Mouse (Mus musculus) MEL-GATA-1-ER (cell line): Measurements from ENCODE around the gene Mfap4.

Experiments
- DNase-seq: peaks from one replicate; pipeline ENCODE4 v3.0.0-alpha.2; 2012; ENCODE audit warnings: low read depth; ENCODE audit errors: extremely low read depth

Gene Mfap4

DNA sequence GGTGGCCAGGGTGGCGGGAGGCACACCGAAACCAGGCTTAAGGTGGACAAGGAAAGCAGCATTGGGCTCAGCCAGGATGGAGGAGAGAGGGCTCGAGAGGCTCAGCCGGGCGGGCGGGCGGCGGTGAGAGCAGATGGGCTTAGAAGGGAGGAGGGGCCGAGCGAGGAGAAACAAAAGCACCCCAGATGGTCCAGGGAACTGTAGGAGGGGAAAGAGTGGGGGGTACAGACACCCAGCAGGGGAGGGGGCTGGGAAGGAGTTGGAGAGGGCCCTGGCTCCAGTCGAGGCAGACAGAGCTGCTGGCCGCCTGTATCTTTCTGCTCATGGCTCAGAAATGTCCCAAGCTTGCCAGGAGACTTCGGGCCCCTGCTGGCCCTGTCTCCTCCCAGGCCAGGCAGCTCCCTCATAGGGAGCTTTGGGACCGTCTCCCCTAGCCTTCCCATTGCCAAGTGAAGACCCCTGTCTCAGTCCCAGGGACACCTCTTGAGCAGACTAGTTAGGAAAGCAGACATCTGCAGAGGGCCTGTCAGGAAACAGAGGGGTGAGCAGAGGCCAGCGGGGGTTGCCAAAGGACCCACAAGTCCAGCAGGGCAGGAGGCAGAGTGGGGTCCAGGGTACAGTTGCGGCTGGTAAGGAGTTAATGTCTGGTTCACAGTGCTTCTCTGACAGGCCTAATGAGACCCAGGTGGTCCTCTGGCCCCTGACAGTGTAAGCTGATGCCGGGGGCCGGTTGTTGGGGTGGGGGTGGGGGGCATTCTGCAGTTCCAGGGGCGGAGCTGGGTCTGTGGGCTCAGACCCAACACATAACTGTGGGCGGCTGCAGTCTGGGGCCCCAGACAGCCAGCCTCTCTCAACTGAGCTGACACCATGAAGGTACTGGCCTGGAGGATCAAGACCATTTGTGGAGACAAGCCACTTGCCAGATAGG, at the start of gene Mfap4:
Gene Mfap4 (plus strand): TSS at position 819 of the 928 bp plus-strand sequence.
- no peak for DNase-seq

DNA sequence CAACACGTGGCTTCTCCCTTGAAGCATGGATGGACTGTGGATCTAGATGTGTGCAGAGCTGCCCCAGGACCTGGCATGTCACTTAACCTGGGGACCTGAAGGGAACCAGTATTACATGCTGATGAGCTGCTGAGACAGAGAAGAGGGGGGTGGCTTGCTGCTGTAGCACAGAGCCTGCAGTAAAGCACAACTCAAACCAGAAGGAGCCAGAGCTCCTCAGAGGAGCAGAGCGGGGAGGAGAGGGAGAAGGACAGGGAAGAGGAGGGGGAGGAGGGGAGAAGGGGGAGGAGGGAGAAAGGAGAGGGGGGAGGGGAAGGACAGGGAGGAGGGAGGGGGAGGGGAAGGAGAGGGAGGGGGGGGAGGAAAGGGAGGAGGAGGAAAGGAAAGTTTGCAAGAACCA, 48.9 kb upstream of the Mfap4 start:
- no peak for DNase-seq

DNA sequence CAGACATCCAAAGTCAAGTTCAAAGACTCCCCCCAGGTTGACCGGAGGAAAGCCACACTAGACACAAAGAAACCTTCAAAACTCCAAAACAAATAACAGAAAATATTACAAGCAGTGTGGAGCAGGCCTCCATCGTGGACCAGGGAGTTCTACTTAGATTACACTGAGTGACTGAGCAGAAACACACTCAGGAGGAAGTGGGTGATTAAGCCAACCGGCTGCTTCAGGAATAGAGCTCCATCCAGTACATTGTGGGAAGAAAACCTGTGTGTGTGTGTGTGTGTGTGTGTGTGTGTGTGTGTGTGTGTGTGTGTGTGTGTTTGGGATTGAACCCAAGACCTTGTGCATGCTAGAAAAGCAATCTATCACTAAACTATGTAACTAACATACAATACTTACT, 46.1 kb upstream of the Mfap4 start:
- no peak for DNase-seq

DNA sequence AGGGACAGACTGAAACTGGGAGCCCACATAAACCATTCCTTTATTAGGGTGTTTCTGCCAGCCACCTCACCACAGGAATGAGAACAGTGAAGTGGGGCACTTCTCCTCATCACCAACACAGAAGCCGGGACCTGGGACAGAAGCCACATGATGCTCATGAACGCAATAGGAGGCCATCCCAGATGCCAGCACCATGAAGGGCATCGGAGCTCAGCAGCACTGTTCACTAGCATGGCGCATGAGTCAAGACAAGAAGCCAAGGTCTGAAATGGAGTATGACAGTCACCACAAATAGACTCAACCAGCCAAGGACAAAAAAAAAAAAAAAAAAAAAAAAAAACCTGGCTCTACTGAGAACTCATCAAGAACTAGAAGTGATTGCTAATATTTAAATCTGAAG, 44.8 kb upstream of the Mfap4 start:
- DNase-seq = no peak

DNA sequence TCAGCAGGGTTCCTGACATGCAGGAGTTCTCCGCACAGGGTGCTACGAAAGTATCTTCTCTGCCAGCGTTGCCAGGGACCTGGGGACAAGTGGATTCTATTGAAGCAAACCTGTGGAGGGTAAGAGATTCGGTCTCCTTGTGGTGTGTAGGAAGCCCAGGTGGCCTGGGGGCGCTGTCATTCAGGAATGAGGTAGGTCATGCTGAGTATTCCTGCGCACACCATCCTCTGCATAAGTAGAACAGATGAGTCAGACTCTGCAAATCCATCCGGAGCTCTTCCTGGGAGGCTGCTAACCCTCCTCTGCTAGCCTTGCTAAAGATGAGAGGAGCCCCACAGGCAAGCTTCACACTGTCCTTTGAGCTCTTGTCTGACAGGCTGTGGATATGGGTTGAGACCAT, 43.6 kb upstream of the Mfap4 start:
- no peak for DNase-seq

DNA sequence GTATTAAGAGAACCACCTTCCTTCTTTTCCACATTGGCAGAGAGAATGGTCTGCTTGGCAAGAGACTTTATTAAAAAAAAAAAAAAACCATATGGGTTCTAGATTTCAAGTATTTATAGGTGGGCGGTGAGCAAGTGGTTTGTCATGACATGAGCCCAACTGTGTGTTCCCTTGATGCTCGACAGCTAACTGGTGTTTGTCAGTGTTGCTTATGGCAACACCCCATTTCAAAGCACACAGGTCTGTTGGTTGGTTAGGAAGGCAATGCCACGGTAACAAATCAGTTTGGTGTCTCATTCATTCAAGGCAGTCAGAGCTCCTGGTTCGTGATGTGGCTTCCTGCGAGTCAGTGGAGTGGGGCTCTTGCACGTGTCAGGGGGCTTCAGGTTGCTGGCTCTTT, 41.4 kb upstream of the Mfap4 start:
- no peak for DNase-seq

DNA sequence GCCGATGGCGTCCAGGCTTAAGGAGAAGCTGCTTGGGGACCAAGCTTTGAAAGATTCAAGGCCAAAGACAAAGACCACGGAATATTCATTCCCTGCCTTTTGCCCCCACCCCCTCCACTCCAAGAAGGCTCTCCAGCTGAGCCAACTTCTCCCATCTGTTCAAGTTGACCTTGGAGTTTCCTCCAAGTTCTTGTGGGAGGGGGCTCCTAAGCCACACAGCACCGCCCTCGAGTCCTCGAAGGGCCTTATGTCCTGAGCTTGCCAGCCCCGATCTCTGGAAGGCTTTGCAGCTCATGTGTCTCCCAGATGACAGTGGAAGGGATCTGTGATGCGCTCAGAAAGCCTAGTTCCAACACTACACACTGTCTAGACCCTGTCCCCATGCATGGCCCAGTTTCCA, 37.9 kb upstream of the Mfap4 start:
- no peak for DNase-seq

DNA sequence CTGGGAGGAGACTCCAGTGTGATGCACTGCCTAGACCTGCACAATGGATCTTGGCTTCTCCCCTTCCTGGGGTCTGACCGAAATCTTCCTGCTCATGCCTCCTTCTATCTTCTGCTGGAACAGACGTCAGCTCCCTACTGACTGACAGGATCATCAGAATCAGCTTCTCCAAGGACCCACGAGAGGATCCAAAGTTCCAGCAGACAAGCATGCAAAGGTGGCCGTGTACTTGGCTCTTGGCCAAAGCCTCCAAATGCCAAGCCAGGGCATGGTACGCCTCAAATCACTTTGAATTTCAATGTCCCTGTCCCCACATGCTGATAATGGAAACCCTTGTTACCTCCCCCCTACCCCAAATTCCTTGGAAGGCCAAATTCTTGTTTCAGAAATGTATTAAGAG, 37.2 kb upstream of the Mfap4 start:
- DNase-seq = no peak

DNA sequence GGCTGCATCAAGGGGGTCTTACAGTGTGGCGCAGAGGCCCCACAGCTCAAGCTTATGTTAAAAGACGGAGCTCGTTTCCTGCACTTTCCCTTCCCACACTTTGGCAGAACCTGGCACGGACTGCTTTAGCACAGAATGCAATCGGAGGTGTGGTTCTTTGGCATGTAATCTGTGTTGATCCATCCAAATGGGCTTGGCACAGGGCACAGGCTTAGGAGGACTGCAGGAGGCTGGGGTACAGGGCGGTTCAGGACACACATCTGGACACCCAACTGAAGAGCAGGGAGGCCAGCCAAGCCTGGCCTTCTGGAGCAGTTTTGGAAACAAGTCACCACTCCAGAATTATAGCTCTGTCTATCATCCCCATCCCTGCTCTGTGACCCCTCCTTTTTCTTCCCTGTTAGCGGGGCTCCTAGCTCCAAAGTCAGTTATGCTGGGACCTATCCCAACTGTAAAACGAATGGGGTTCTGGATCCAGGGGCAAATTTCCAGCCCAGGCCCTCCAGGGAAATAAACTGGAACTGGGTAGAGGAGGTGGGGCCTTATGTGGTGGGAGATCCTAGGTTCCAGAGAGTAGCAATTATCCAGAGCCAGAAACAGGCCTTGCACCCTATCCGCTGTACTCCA, 36.5 kb upstream of the Mfap4 start:
- DNase-seq = no peak

DNA sequence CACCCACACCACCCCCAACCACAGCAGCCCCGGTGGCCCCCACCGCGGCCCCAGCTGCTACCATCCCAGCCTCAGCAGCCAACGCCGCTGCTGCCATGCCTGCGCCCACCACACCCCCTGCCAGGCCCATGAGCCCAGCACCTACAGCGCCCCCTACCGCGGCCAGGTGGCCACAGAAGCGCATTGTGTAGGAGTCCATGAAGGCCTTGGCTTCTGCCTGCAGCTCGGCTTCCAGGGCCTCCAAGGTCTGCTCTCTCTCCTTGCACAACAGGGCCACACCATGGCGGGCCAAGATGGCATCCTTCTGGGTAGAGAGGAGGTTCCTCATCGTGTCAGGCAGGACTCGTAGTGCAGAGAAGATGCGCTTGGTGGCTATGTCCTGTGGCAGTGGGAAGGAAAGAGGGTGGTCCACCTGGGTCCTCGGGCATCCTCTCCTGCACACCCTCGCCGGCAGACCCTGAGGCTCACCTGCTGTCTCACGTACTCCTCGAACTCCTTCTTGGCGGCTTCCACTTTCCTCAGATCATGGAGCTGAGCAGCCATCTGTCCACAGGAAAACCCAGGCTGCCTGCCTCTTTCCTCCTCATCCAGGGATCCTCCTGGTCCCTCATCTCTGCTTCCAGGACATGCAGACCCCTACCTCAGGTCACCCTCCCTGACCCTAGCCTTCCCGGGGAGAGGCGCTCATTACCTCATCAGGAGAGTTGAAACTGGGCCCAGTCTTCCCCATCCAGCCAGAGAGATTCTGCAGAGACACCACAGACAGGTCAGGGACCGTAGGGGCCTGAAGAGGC, 35.5 kb upstream of the Mfap4 start:
- no peak for DNase-seq

DNA sequence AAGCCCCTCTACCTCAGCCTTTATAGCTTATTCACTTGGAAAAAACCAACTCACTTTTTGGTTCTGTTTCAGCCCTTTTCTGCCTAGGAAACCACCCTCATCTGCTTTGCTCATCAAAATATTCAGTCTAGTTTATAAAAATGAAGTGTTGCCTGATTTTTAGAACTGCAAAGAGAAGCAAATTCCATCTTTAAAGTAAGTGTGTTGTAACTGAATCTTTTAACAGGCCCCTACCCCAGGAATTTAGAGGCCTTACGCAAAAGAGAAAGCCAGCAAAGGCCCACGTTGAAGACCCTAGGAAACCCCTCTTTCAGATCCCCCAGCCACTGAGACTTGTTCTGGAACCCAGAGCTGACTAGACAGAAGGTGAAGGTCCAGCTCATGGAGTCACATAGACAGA, 21.2 kb upstream of the Mfap4 start:
- DNase-seq = no peak

DNA sequence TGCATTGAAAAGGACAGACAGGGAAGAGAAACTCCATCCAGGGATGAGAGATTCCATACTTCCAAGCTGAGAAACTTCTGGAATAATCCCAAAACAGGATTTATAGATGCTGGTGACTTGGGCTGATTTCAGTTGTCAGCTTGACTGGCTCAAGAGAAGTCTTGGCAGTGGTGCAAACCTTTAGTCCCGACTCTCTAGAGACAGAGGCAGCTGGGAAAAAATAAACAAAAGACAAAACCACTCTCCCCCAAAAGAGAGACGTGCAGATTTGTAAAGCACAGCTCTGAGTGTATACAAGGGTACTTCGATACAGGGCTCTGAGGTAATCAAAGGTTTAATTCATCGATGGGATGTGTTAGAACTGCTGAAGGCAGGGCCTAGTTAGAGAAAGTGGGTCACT, 19.8 kb upstream of the Mfap4 start:
- DNase-seq = no peak

DNA sequence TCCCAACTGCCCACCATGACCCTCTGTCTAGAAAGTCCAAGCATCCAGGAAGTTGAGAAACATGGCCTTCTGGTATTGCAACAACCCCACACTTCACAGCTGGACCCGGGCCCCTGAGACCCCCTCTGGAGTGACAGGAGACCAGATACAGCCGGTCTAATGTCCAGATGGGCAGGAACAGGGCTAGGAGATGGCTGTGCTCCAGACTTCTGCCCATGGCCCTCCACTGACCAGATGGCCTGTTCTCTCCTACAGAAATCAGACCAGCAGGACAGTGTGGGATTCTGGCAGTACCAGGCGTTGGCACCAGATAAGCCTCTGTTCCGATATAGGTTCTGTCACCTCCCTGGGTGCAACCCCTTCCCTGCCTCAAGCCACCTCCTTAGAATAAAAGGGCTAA, 16.7 kb upstream of the Mfap4 start:
- DNase-seq = no peak

DNA sequence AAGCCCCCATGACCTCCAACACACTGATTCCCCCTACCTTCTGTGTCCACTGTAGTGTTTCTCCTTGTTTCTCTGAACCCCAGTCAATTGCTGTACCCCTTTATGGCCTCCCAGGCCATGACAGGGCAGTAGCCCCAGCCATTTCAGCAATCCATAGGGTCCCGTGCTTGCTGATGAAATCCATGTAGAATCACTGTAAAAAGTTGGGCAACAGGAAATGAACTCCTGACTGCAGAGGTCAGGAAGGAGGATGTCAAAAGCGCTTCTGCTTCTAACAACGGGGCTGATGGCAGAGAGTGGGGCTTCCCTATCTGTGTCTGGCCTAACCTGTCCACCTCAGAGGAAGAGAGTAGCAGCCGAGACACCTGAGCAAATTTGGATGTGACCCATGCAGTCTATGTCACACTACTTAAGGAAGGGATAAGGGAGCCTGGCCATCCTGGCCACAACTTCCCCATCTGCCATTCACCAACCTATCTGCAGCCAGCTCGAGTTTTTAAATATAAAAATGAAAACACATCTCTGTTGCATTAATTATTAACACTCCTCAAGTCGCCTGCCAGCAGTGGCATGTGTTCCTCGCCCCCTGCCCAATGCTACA, 15.8 kb upstream of the Mfap4 start:
- no peak for DNase-seq

DNA sequence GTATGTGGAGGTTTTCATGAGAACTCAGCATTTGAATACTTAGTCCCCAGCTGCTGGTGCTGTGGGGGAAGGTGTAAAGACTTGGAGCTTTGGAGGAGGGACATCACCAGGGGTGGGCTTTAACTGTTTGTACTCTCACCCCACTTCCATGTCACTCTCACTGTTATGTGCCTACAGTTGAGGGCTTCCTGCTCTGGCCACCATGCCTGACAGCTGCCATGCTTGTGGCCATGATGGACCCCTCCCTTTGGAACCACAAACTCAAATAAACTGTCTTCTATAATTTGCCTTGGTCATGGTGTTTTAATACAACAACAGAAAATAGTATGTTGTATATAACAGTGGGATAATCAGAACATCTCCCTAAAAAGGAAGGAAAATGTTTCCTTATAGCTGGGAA, 14.4 kb upstream of the Mfap4 start:
- no peak for DNase-seq

DNA sequence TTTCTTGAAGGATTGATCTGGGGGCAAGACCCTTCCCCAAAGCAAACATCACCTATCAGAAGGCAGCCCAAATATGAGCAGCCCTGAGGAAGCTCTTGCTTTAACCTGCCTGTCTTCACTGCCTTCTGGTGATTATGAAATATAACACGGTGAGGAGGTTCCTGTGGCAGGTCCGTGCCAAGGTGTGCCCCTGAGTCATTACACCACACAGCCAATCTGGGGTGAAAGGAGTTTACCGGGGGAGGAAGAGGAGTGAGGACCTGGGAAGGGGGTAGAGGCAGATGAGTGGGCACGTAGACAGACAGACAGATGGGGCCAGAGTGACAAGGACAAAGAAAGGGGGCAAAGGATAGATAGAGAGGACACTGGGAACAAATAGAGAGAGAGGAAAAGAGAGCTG, 11.6 kb upstream of the Mfap4 start:
- no peak for DNase-seq

DNA sequence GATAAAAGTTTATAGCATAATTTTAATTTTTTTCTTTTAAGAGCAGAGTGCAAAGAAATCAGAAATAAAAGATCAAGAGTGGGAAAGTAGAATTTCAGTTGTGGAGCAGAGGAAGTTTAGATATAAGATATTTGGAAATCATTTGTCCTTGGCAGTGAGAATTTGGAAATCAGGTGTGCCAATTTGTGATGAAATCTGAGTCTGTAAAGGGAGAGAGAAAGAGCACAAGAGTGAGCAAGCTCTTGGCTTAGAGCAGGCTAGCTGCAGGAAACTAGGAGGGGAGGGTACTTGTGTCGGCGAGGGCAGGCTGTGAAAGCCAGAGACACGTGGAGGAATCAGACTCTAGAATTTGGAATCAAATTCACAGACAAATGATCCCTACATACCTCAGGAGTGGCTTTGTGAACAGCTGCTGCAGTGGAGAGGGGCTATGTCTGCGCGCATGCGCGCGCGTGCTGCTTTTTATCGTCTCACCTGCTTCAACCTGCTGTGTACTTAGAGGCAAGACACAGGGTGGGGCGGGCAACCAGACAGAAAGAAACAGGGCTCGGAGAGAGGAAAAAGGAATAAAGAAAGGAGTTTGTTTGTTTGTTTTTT, 8.3 kb upstream of the Mfap4 start:
- no peak for DNase-seq

DNA sequence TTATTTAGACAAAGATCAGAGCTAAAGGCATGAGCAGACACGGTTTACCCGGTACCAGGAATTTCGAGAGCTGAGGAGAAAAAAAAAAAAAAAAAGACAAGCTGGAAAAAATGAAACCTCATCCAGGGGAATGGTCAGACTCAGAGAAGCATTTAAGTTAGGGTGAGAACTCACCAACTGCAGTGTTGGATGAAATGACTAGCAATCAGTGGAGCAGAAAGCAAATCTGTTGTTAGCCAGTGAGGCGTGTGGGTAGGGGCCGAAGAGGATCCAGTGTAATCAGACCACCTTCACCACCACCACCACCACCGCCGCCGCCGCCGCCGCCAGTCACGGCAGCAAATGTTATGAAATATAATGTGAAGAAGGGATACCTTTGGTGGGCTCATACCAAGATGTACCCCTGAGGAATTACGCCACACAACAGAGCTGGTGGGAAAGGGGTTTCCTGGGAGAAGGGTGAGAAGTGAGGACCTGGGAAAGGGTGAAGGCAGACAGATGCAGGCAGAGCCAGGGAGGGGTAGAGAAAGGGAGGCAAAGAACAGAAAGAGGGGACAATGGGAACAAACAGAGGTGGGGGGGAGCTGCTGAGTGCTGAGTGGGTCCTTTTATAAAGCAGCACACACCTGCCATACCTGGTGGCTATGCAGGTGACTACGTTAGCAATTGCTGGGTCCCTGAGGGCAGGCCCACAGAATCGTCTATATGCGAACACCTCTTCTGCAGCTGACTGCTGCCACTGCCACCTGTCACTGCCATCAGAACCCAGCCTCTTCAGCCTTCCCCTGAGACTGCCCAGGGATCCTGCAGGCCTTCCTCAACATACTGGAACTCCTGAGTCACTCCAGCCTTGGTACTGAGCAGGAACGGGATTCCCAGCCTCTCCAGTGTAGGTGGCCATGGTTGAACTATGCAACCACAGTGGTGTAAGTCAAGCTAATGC, 7.4 kb upstream of the Mfap4 start:
- DNase-seq = no peak

DNA sequence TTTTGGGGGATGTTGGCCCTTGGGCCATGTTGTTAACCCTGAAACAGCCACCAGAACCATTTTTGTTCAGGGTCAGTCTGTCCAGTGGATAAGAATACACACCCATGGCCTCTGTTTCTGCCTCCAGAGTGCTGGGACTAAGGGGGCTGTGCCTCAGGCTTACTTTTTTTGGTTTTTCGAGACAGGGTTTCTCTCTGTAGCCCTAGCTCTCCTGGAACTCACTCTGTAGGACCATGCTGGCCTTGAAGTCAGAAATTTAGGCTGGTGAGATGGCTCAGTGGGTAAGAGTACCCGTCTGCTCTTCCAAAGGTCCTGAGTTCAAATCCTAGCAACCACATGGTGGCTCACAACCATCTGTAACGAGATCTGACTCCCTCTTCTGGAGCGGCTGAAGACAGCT, 6.4 kb upstream of the Mfap4 start:
- DNase-seq = no peak
